Mouse (Mus musculus) gastrocnemius, postnatal 4 days (tissue): ENCODE measurements at regions not wholly inside any gene's neighbourhood (a gene's known extent, or its start where the extent isn't known, plus 50 kb on each side); places are given as distances from the start of the nearest gene placed in this dataset.
"Not testable (repeated sequence)": the region's sequence is repeated elsewhere in the genome, so short reads cannot be mapped to it uniquely, and the experiment has no call there.

ENCODE experiments used
- DNase-seq, 2 experiments: peaks; one replicate each; pipeline ENCODE4 v3.0.0; 2021 to 2022; ENCODE audit warnings: low spot score in 2 of 2, mixed read lengths in 2 of 2

DNA sequence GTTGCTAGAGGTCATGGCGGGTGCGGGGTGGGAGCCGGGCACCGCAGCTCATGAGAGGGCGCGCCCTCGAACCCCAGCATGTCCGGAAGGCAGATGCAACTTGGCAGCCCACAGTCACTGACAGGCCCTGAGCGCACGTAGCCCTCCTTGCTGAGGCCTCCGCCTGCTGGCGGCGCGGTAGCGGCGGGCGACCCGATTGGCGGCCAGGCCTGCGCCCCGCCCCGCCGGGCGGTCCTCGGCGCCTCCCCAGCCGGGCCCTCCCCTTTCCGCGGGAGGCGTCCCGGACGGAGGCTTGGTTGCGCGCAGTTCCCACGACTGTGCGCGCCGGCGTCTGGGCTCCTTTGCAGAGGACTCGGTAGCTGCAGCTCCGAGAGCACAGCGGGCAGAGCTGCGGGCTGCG lies 301.9 kb downstream of the Hpcal1 start:
- peak; percentile 13 to 16 for DNase-seq

DNA sequence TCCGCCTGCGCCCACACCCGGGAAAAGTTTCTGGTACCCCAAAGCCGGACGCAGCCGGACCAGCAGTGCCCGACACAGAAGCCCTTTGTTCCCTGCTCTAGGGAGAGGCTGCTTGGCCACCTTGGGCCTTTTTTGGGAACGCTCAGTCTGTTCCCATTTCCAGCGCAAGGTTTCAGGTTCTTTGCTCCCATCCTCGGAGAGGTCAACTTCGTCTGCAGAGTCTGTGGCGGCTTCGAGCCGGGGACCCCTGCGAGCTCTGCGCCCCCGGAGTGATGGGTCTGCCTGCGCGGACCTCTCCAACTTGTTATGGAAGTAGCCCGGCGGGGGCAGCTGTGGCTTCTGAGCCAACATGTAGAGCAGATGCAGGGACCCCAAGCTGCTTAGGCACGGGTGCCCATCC lies 302.7 kb downstream of the Hpcal1 start:
- DNase-seq, result not testable (repeated sequence)
